Mouse (Mus musculus) midbrain, embryonic 11.5 days (tissue): ENCODE measurements at regions not wholly inside any gene's neighbourhood (a gene's known extent, or its start where the extent isn't known, plus 50 kb on each side); places are given as distances from the start of the nearest gene placed in this dataset.

ENCODE experiments used
- ATAC-seq: fragments of 200-750 bp; cut with Nextera tagmentation; 2 replicates; pipeline ENCODE4 v1.8.0; 2017; ENCODE audit warnings: moderate TSS enrichment, moderate library complexity; ENCODE audit not compliant: low FRiP score
- DNase-seq: peaks from one replicate; pipeline ENCODE4 v3.0.0; 2015; ENCODE audit warnings: low spot score; ENCODE audit errors: missing footprints
- H3K27ac ChIP-seq: fragments of 300-500 bp; sonication (generic); 2 replicates; pipeline ENCODE4 v1.5.1; 2014; ENCODE audit warnings: low read depth, low read length
- H3K27me3 ChIP-seq: fragments of 300-500 bp; sonication (generic); 2 replicates; pipeline ENCODE4 v1.6.1; 2014; ENCODE audit warnings: mild to moderate bottlenecking, low read length, moderate library complexity, mixed read lengths; ENCODE audit not compliant: control insufficient read depth, insufficient read depth
- H3K36me3 ChIP-seq: fragments of 300-500 bp; sonication (generic); 2 replicates; pipeline ENCODE4 v1.6.1; 2014; ENCODE audit warnings: mild to moderate bottlenecking, low read length, moderate library complexity, mixed read lengths; ENCODE audit not compliant: control insufficient read depth, insufficient read depth
- H3K4me1 ChIP-seq: fragments of 300-500 bp; sonication (generic); 2 replicates; pipeline ENCODE4 v1.6.1; 2014; ENCODE audit warnings: low read length; ENCODE audit not compliant: control insufficient read depth, insufficient read depth
- H3K4me2 ChIP-seq: fragments of 300-500 bp; sonication (generic); 2 replicates; pipeline ENCODE4 v1.6.1; 2014; ENCODE audit warnings: mild to moderate bottlenecking, moderate library complexity
- H3K4me3 ChIP-seq: fragments of 300-500 bp; sonication (generic); 2 replicates; pipeline ENCODE4 v1.5.1; 2014; ENCODE audit warnings: low read depth, low read length
- H3K9ac ChIP-seq: fragments of 300-500 bp; sonication (generic); 2 replicates; pipeline ENCODE4 v1.6.1; 2014; ENCODE audit warnings: low read length
- H3K9me3 ChIP-seq: fragments of 300-500 bp; sonication (generic); 2 replicates; pipeline ENCODE4 v1.6.1; 2016; ENCODE audit warnings: low read length; ENCODE audit not compliant: control insufficient read depth
- WGBS: fragments of 180-500 bp; shearing (Covaris S2); extraction: QIAGEN DNeasy Blood & Tissue Kit; methylation state at CpG from one replicate; pipeline ENCODE4 v1.1.7; 2014; 5-methylcytosine and 5-hydroxymethylcytosine counted together

GRCm38 (mm10) chr3:70309304-70309703 is 301.9 kb downstream of the Otol1 start:
- Histone ChIP-seq H3K9ac (no peak overlapping the region), H3K4me2 (no peak overlapping the region), H3K36me3 (no peaks in the 10 kb centered on the region), H3K4me3 (no peak overlapping the region), H3K27me3 (no peaks in the 10 kb centered on the region), H3K27ac (no peak overlapping the region), H3K4me1 (no peaks in the 10 kb centered on the region), H3K9me3 (no peaks in the 10 kb centered on the region)
- no peak for ATAC-seq
- no peak for DNase-seq
- WGBS, result 84% methylated on average over 4 of the region's 4 CpGs

- no peak overlapping the region for H3K4me3 ChIP-seq
- H3K9me3 ChIP-seq, result no peaks in the 10 kb centered on the region
- H3K27ac ChIP-seq, result no peak overlapping the region
- H3K9ac ChIP-seq, result no peak overlapping the region
- no peaks in the 10 kb centered on the region for H3K4me1 ChIP-seq
- DNase-seq (no peak), ATAC-seq (no peak)
- no peaks in the 10 kb centered on the region for H3K27me3 ChIP-seq
- no peak overlapping the region for H3K4me2 ChIP-seq
- H3K36me3 ChIP-seq, result no peaks in the 10 kb centered on the region
These were observed 303.6 kb downstream of the Otol1 start for GRCm38 (mm10) chr3:70311055-70311454.

GRCm38 (mm10) chr3:70312034-70312433 is 304.6 kb downstream of the Otol1 start:
- DNase-seq (no peak), ATAC-seq (no peak)
- Histone ChIP-seq H3K4me3 (no peak overlapping the region), H3K27me3 (no peaks in the 10 kb centered on the region), H3K4me2 (no peak overlapping the region), H3K27ac (no peak overlapping the region), H3K36me3 (no peaks in the 10 kb centered on the region), H3K9ac (no peak overlapping the region), H3K9me3 (no peaks in the 10 kb centered on the region), H3K4me1 (no peaks in the 10 kb centered on the region)
- 83% methylated on average over 3 of the region's 3 CpGs for WGBS

- H3K4me2 ChIP-seq, result no peak overlapping the region
- peak; percentile 26 for DNase-seq
- no peak overlapping the region for H3K9ac ChIP-seq
- WGBS, result 76% methylated on average over 7 of the region's 7 CpGs
- no peaks in the 10 kb centered on the region for H3K4me1 ChIP-seq
- no peaks in the 10 kb centered on the region for H3K36me3 ChIP-seq
- H3K9me3 ChIP-seq, result no peaks in the 10 kb centered on the region
- ATAC-seq, result no peak
- H3K27ac ChIP-seq, result no peak overlapping the region
- H3K27me3 ChIP-seq, result no peaks in the 10 kb centered on the region
- no peak overlapping the region for H3K4me3 ChIP-seq
These were observed 305.9 kb downstream of the Otol1 start for GRCm38 (mm10) chr3:70313119-70313868.

- Histone ChIP-seq H3K27me3 (no peaks in the 10 kb centered on the region), H3K4me3 (no peak overlapping the region), H3K27ac (no peak overlapping the region), H3K4me1 (no peaks in the 10 kb centered on the region), H3K9ac (no peak overlapping the region), H3K4me2 (no peak overlapping the region), H3K9me3 (no peaks in the 10 kb centered on the region), H3K36me3 (no peaks in the 10 kb centered on the region)
- ATAC-seq (no peak), DNase-seq (peak; percentile 8)
- WGBS, result 86% methylated on average over 4 of the region's 4 CpGs
These were observed 306.8 kb downstream of the Otol1 start for GRCm38 (mm10) chr3:70314239-70314638.

GRCm38 (mm10) chr3:70318377-70318776 is 311.0 kb downstream of the Otol1 start:
- H3K36me3 ChIP-seq, result no peaks in the 10 kb centered on the region
- DNase-seq (no peak), ATAC-seq (no peak)
- 84% methylated on average over 2 of the region's 2 CpGs for WGBS
- H3K4me2 ChIP-seq, result no peak overlapping the region
- no peaks in the 10 kb centered on the region for H3K27me3 ChIP-seq
- H3K27ac ChIP-seq, result no peak overlapping the region
- H3K4me3 ChIP-seq, result no peak overlapping the region
- no peak overlapping the region for H3K9ac ChIP-seq
- no peaks in the 10 kb centered on the region for H3K9me3 ChIP-seq
- H3K4me1 ChIP-seq, result no peaks in the 10 kb centered on the region

- no peak overlapping the region for H3K27ac ChIP-seq
- no peaks in the 10 kb centered on the region for H3K9me3 ChIP-seq
- H3K4me1 ChIP-seq, result no peaks in the 10 kb centered on the region
- H3K9ac ChIP-seq, result no peak overlapping the region
- H3K4me3 ChIP-seq, result no peak overlapping the region
- no peak overlapping the region for H3K4me2 ChIP-seq
- H3K27me3 ChIP-seq, result no peaks in the 10 kb centered on the region
- DNase-seq (no peak), ATAC-seq (no peak)
- 91% methylated on average over 3 of the region's 3 CpGs for WGBS
- H3K36me3 ChIP-seq, result no peaks in the 10 kb centered on the region
These were observed 311.7 kb downstream of the Otol1 start for GRCm38 (mm10) chr3:70319139-70319538.

- Histone ChIP-seq H3K9ac (no peak overlapping the region), H3K4me3 (no peak overlapping the region), H3K4me2 (no peak overlapping the region), H3K36me3 (no peaks in the 10 kb centered on the region), H3K9me3 (no peaks in the 10 kb centered on the region), H3K27me3 (no peaks in the 10 kb centered on the region), H3K4me1 (no peaks in the 10 kb centered on the region), H3K27ac (no peak overlapping the region)
- DNase-seq (peak; percentile 75), ATAC-seq (no peak)
These were observed 313.8 kb downstream of the Otol1 start for GRCm38 (mm10) chr3:70321161-70321657.

- no peak for ATAC-seq
- WGBS, result 86% methylated on average over 2 of the region's 2 CpGs
- no peak overlapping the region for H3K27ac ChIP-seq
These were observed 317.3 kb downstream of the Otol1 start for GRCm38 (mm10) chr3:70324692-70325091.

More at GRCm38 (mm10) chr3:70324692-70325091, 317.3 kb downstream of the Otol1 start:
- Histone ChIP-seq H3K4me3 (no peak overlapping the region), H3K27me3 (no peaks in the 10 kb centered on the region), H3K9ac (no peak overlapping the region), H3K9me3 (no peaks in the 10 kb centered on the region), H3K4me2 (no peak overlapping the region), H3K36me3 (no peaks in the 10 kb centered on the region), H3K4me1 (no peaks in the 10 kb centered on the region)
- DNase-seq, result no peak
